Mouse (Mus musculus): Measurements from ENCODE around the gene Dnase1l2. TPM values are rescaled to one million over a fixed set of nuclear protein-coding genes. Genes with fewer than 3 reads are reported as not detected.
"Not testable (repeated sequence)": the region's sequence is repeated elsewhere in the genome, so short reads cannot be mapped to it uniquely, and the experiment has no call there.

Dnase1l2 gene
- polyA plus RNA-seq, 1 experiment from 2014 or later, result 9.2 TPM

- H3K4me1 ChIP-seq (ENCODE audit: control insufficient read depth, insufficient read depth, low read length), result no peaks in the 10 kb centered on the region
- 68% methylated on average over 2 of the region's 2 CpGs for WGBS
- no peaks in the 10 kb centered on the region for H3K9me3 ChIP-seq (replicated peaks; ENCODE audit: control insufficient read depth, low read length)
- H3K4me2 ChIP-seq (ENCODE audit: low read depth, low read length), result no peak overlapping the region
- H3K27me3 ChIP-seq (ENCODE audit: control insufficient read depth, insufficient read depth, low read length), result no peaks in the 10 kb centered on the region
- H3K27ac ChIP-seq (ENCODE audit: low read length), result no peak overlapping the region
- no peak overlapping the region for H3K9ac ChIP-seq (ENCODE audit: low read length)
- H3K36me3 ChIP-seq (ENCODE audit: control insufficient read depth, insufficient read depth, low read length), result no peaks in the 10 kb centered on the region
- H3K4me3 ChIP-seq (replicated peaks; ENCODE audit: low read length), result no peak overlapping the region
- no peak for ATAC-seq (ENCODE audit: insufficient read depth, low FRiP score)
These were observed 18.7 kb upstream of the Dnase1l2 start for GRCm38 (mm10) chr17:24461580-24461979.

- H3K4me3 ChIP-seq (replicated peaks; ENCODE audit: low read length), result peak overlapping the region; percentile 90
- ATAC-seq (ENCODE audit: insufficient read depth, low FRiP score), result peak; percentile 4; the same call in 1 of the 2 replicates
- peaks cover 13% of the 10 kb centered on the region for H3K4me1 ChIP-seq (ENCODE audit: control insufficient read depth, insufficient read depth, low read length)
- H3K4me2 ChIP-seq (ENCODE audit: low read depth, low read length), result peak overlapping the region; percentile 47
- H3K36me3 ChIP-seq (ENCODE audit: control insufficient read depth, insufficient read depth, low read length); H3K9ac ChIP-seq (ENCODE audit: low read length); H3K27me3 ChIP-seq (ENCODE audit: control insufficient read depth, insufficient read depth, low read length); H3K9me3 ChIP-seq (replicated peaks; ENCODE audit: control insufficient read depth, low read length): not testable (repeated sequence)
- 49% methylated on average over 10 of the region's 10 CpGs for WGBS
- H3K27ac ChIP-seq (ENCODE audit: low read length), result peak overlapping the region; percentile 46
These were observed 12.8 kb upstream of the Dnase1l2 start for GRCm38 (mm10) chr17:24455523-24456206.

- peak overlapping the region; percentile 84 for H3K4me2 ChIP-seq (ENCODE audit: low read depth, low read length)
- no peaks in the 10 kb centered on the region for H3K36me3 ChIP-seq (ENCODE audit: control insufficient read depth, insufficient read depth, low read length)
- no peaks in the 10 kb centered on the region for H3K9me3 ChIP-seq (replicated peaks; ENCODE audit: control insufficient read depth, low read length)
- H3K27me3 ChIP-seq (ENCODE audit: control insufficient read depth, insufficient read depth, low read length), result no peaks in the 10 kb centered on the region
- peak; percentile 93 for ATAC-seq (ENCODE audit: insufficient read depth, low FRiP score)
- peak overlapping the region; percentile 90 for H3K4me3 ChIP-seq (replicated peaks; ENCODE audit: low read length)
- WGBS, result under 1% methylated on average over 67 of the region's 67 CpGs
- peaks cover 13% of the 10 kb centered on the region for H3K4me1 ChIP-seq (ENCODE audit: control insufficient read depth, insufficient read depth, low read length)
- peak overlapping the region; percentile 94 for H3K9ac ChIP-seq (ENCODE audit: low read length)
- peak overlapping the region; percentile 99 for H3K27ac ChIP-seq (ENCODE audit: low read length)
These were observed 12.0 kb upstream of the Dnase1l2 start for GRCm38 (mm10) chr17:24454756-24455522.

- Histone ChIP-seq H3K9me3 (replicated peaks; ENCODE audit: control insufficient read depth, low read length) (no peaks in the 10 kb centered on the region), H3K4me1 (ENCODE audit: control insufficient read depth, insufficient read depth, low read length) (peaks cover 13% of the 10 kb centered on the region), H3K27ac (ENCODE audit: low read length) (peak overlapping the region; percentile 99), H3K4me2 (ENCODE audit: low read depth, low read length) (peak overlapping the region; percentile 84), H3K27me3 (ENCODE audit: control insufficient read depth, insufficient read depth, low read length) (no peaks in the 10 kb centered on the region), H3K4me3 (replicated peaks; ENCODE audit: low read length) (peak overlapping the region; percentile 90), H3K36me3 (ENCODE audit: control insufficient read depth, insufficient read depth, low read length) (peaks cover 3% of the 10 kb centered on the region; the same call in 1 of the 2 replicates), H3K9ac (ENCODE audit: low read length) (peak overlapping the region; percentile 94)
- no peak for ATAC-seq (ENCODE audit: insufficient read depth, low FRiP score)
- 2% methylated on average over 14 of the region's 14 CpGs for WGBS
These were observed 11.4 kb upstream of the Dnase1l2 start for GRCm38 (mm10) chr17:24454218-24454755.

- Histone ChIP-seq H3K4me2 (ENCODE audit: low read depth, low read length) (peak overlapping the region; percentile 84), H3K36me3 (ENCODE audit: control insufficient read depth, insufficient read depth, low read length) (peaks cover 11% of the 10 kb centered on the region; the same call in 1 of the 2 replicates), H3K27ac (ENCODE audit: low read length) (peak overlapping the region; percentile 99; the same call in 1 of the 2 replicates), H3K27me3 (ENCODE audit: control insufficient read depth, insufficient read depth, low read length) (no peaks in the 10 kb centered on the region), H3K9ac (ENCODE audit: low read length) (no peak overlapping the region), H3K9me3 (replicated peaks; ENCODE audit: control insufficient read depth, low read length) (no peaks in the 10 kb centered on the region), H3K4me3 (replicated peaks; ENCODE audit: low read length) (no peak overlapping the region), H3K4me1 (ENCODE audit: control insufficient read depth, insufficient read depth, low read length) (peaks cover 13% of the 10 kb centered on the region)
- 64% methylated on average over 2 of the region's 2 CpGs for WGBS
- no peak for ATAC-seq (ENCODE audit: insufficient read depth, low FRiP score)
These were observed 10.5 kb upstream of the Dnase1l2 start for GRCm38 (mm10) chr17:24453372-24453771.

- Histone ChIP-seq H3K27ac (ENCODE audit: low read length) (no peak overlapping the region), H3K36me3 (ENCODE audit: control insufficient read depth, insufficient read depth, low read length) (peaks cover 24% of the 10 kb centered on the region; the same call in 1 of the 2 replicates), H3K4me2 (ENCODE audit: low read depth, low read length) (no peak overlapping the region), H3K4me3 (replicated peaks; ENCODE audit: low read length) (no peak overlapping the region), H3K9ac (ENCODE audit: low read length) (no peak overlapping the region), H3K9me3 (replicated peaks; ENCODE audit: control insufficient read depth, low read length) (no peaks in the 10 kb centered on the region), H3K4me1 (ENCODE audit: control insufficient read depth, insufficient read depth, low read length) (peaks cover 13% of the 10 kb centered on the region), H3K27me3 (ENCODE audit: control insufficient read depth, insufficient read depth, low read length) (no peaks in the 10 kb centered on the region)
- no peak for ATAC-seq (ENCODE audit: insufficient read depth, low FRiP score)
- 89% methylated on average over 6 of the region's 6 CpGs for WGBS
These were observed 8.3 kb upstream of the Dnase1l2 start for GRCm38 (mm10) chr17:24451220-24451619.

- Histone ChIP-seq H3K27ac (ENCODE audit: low read length) (no peak overlapping the region), H3K27me3 (ENCODE audit: control insufficient read depth, insufficient read depth, low read length) (no peaks in the 10 kb centered on the region), H3K4me1 (ENCODE audit: control insufficient read depth, insufficient read depth, low read length) (peaks cover 13% of the 10 kb centered on the region), H3K9me3 (replicated peaks; ENCODE audit: control insufficient read depth, low read length) (no peaks in the 10 kb centered on the region), H3K36me3 (ENCODE audit: control insufficient read depth, insufficient read depth, low read length) (peaks cover 35% of the 10 kb centered on the region; the same call in 1 of the 2 replicates), H3K4me2 (ENCODE audit: low read depth, low read length) (no peak overlapping the region), H3K9ac (ENCODE audit: low read length) (no peak overlapping the region), H3K4me3 (replicated peaks; ENCODE audit: low read length) (no peak overlapping the region)
- 92% methylated on average over 6 of the region's 6 CpGs for WGBS
- no peak for ATAC-seq (ENCODE audit: insufficient read depth, low FRiP score)
These were observed 6.6 kb upstream of the Dnase1l2 start for GRCm38 (mm10) chr17:24449507-24449906.

- H3K4me2 ChIP-seq (ENCODE audit: low read depth, low read length), result no peak overlapping the region
- 91% methylated on average over 8 of the region's 8 CpGs for WGBS
- no peak overlapping the region for H3K4me3 ChIP-seq (replicated peaks; ENCODE audit: low read length)
- H3K27ac ChIP-seq (ENCODE audit: low read length), result no peak overlapping the region
- no peaks in the 10 kb centered on the region for H3K9me3 ChIP-seq (replicated peaks; ENCODE audit: control insufficient read depth, low read length)
- H3K36me3 ChIP-seq (ENCODE audit: control insufficient read depth, insufficient read depth, low read length), result peaks cover 39% of the 10 kb centered on the region; the same call in 1 of the 2 replicates
- H3K9ac ChIP-seq (ENCODE audit: low read length), result no peak overlapping the region
- no peaks in the 10 kb centered on the region for H3K4me1 ChIP-seq (ENCODE audit: control insufficient read depth, insufficient read depth, low read length)
- H3K27me3 ChIP-seq (ENCODE audit: control insufficient read depth, insufficient read depth, low read length), result no peaks in the 10 kb centered on the region
- ATAC-seq (ENCODE audit: insufficient read depth, low FRiP score), result no peak
These were observed 3.7 kb upstream of the Dnase1l2 start for GRCm38 (mm10) chr17:24446590-24446989.

- WGBS, result 87% methylated on average over 4 of the region's 4 CpGs
- no peaks in the 10 kb centered on the region for H3K4me1 ChIP-seq (ENCODE audit: control insufficient read depth, insufficient read depth, low read length)
- no peaks in the 10 kb centered on the region for H3K27me3 ChIP-seq (ENCODE audit: control insufficient read depth, insufficient read depth, low read length)
- H3K27ac ChIP-seq (ENCODE audit: low read length), result peak overlapping the region; percentile 50; the same call in 1 of the 2 replicates
- H3K9me3 ChIP-seq (replicated peaks; ENCODE audit: control insufficient read depth, low read length), result no peaks in the 10 kb centered on the region
- no peak overlapping the region for H3K4me3 ChIP-seq (replicated peaks; ENCODE audit: low read length)
- H3K4me2 ChIP-seq (ENCODE audit: low read depth, low read length), result no peak overlapping the region
- no peak overlapping the region for H3K9ac ChIP-seq (ENCODE audit: low read length)
- H3K36me3 ChIP-seq (ENCODE audit: control insufficient read depth, insufficient read depth, low read length), result peaks cover 38% of the 10 kb centered on the region; the same call in 1 of the 2 replicates
- no peak for ATAC-seq (ENCODE audit: insufficient read depth, low FRiP score)
These were observed 504 bp upstream of the Dnase1l2 start for GRCm38 (mm10) chr17:24443409-24443808.

All from stomach, embryonic 16.5 days (tissue).